Mouse (Mus musculus) thymus, adult 2 months (tissue): ENCODE measurements around the gene Pde10a. TPM values are rescaled to one million over a fixed set of nuclear protein-coding genes. Genes with fewer than 3 reads are reported as not detected.

Experiments
- DNase-seq: peaks from one replicate; pipeline ENCODE4 v3.0.0; 2021
- H3K27ac ChIP-seq: fragments of 200-500 bp; 2 replicates; pipeline ENCODE4 v1.5.1; 2012; ENCODE audit warnings: low read length, control low read depth; ENCODE audit not compliant: control insufficient read depth, insufficient read depth
- H3K27me3 ChIP-seq: fragments of 200-500 bp; 2 replicates; pipeline ENCODE4 v1.6.1; 2012; ENCODE audit warnings: mild to moderate bottlenecking, low read length, moderate library complexity, mixed read lengths; ENCODE audit not compliant: control insufficient read depth, insufficient read depth
- H3K36me3 ChIP-seq: fragments of 200-500 bp; 2 replicates; pipeline ENCODE4 v1.6.1; 2012; ENCODE audit warnings: mild to moderate bottlenecking, low read length, moderate library complexity; ENCODE audit not compliant: control insufficient read depth, insufficient read depth
- H3K4me1 ChIP-seq: fragments of 200-500 bp; replicated peaks from 2 replicates; pipeline ENCODE4 v1.6.1; 2012; ENCODE audit warnings: low read length; ENCODE audit not compliant: control insufficient read depth, insufficient read depth
- H3K4me3 ChIP-seq: fragments of 200-500 bp; 2 replicates; pipeline ENCODE4 v1.5.1; 2012; ENCODE audit warnings: mild to moderate bottlenecking, low read length, control low read depth, moderate library complexity; ENCODE audit not compliant: control insufficient read depth, insufficient read depth
- CTCF ChIP-seq: fragments of 200-500 bp; IDR thresholded peaks from 2 replicates; pipeline ENCODE4 v1.5.1; 2012; ENCODE audit warnings: mild to moderate bottlenecking, control low read depth, low read length, moderate library complexity, borderline replicate concordance; ENCODE audit not compliant: control insufficient read depth, poor library complexity, insufficient read depth; ENCODE audit errors: extremely low read depth
- POLR2A ChIP-seq: fragments of 200-500 bp; IDR thresholded peaks from 2 replicates; pipeline ENCODE4 v1.6.1; 2012; ENCODE audit warnings: mild to moderate bottlenecking, low read length, control low read depth, moderate library complexity; ENCODE audit not compliant: control insufficient read depth, poor library complexity, insufficient read depth; ENCODE audit errors: extremely low read depth
- whole genome bisulfite sequencing: fragments of 180-500 bp; shearing (Covaris S2); methylation state at CpG from one replicate; pipeline ENCODE4 v1.1.7; 2018; 5-methylcytosine and 5-hydroxymethylcytosine counted together
- polyA plus RNA-seq: library from polyadenylated mRNA; depleted of rRNA; stranded (reverse); fragments of >200 nt; gene quantifications from 2 replicates; pipeline ENCODE4 v1.2.3, GENCODE M21; 2012

Gene Pde10a
- polyA plus RNA-seq, 1 experiment, result 4.8 TPM

DNA sequence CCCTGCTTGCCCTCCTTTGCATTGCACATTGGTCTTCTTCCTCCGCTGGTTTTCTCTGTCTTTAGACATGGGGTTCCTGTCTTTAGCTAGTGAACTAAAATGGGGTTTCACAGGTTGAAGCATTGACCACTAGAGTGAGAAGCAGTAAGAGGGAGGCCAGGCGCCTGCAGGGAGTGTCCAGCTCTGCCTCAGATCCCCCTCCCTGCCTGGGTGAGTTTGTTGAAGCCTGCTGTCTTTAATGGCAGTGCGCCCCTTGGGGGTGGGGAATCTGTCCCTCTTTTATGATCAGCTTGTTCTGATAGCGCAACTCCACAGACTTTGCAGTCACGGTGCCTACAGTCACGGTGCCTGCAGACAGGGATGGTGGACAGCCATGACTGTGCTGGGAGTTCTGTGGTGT, 96.7 kb downstream of the Pde10a start:
- Histone ChIP-seq H3K27ac (no peak overlapping the region), H3K27me3 (no peaks in the 10 kb centered on the region), H3K4me1 (no peaks in the 10 kb centered on the region), H3K4me3 (no peak overlapping the region), H3K36me3 (no peaks in the 10 kb centered on the region)
- DNase-seq, result no peak
- TF ChIP-seq CTCF (no peak), POLR2A (no peak)
- 77% methylated on average over 6 of the region's 6 CpGs for WGBS

- 86% methylated on average over 8 of the region's 8 CpGs for WGBS
- no peak for DNase-seq
- Histone ChIP-seq H3K27ac (no peak overlapping the region), H3K4me1 (no peaks in the 10 kb centered on the region), H3K27me3 (no peaks in the 10 kb centered on the region), H3K4me3 (no peak overlapping the region), H3K36me3 (no peaks in the 10 kb centered on the region)
- TF ChIP-seq POLR2A, result no peak
- no peak for TF ChIP-seq CTCF
Measured at GRCm38 (mm10) chr17:8626421-8626820, 101.2 kb downstream of the Pde10a start.

DNA sequence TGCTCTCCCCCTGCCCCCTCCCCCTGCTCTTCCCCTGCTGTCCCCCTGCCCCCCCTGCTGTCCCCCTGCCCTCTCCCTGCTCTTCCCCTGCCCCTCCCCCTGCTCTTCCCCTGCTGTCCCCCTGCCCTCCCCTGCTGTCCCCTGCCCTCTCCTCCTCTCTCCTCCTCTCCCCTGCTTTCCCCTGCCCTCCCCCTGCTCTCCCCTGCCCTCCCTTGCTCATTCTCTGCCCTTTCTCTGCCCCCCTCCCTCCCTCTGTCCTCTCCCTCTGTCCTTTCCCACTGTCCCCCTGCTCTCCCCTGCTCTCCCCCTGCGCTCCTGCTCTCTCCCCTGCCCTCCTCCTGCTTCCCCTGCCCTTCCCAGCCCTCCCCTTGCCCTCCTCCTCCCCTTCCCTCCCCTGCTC, 106.5 kb downstream of the Pde10a start:
- 86% methylated on average over 1 of the region's 1 CpGs for WGBS
- H3K4me1 ChIP-seq, result no peaks in the 10 kb centered on the region
- no peaks in the 10 kb centered on the region for H3K27me3 ChIP-seq
- H3K4me3 ChIP-seq, result no peak overlapping the region
- H3K36me3 ChIP-seq, result no peaks in the 10 kb centered on the region
- DNase-seq, result no peak
- TF ChIP-seq CTCF (no peak), POLR2A (no peak)
- no peak overlapping the region for H3K27ac ChIP-seq

DNA sequence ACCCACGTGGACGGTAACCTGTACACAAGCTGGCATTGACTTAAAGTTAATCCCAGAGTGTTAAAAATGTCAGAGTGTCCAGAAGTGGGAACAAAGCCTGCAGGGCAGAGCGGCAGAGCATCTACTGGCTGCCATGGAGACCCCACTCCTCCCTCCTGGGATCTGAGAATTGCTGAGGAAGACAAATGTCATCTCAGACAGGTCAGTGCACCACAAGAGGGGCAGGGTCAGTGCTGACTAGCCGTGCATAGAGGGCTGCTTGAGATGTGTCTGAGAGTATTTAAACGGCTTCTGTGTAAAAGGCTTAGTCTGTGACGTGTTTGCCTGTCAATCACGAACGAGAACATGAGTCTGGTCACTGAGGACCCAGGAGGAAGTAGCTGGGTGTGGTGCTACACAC, 108.4 kb downstream of the Pde10a start:
- Histone ChIP-seq H3K27me3 (no peaks in the 10 kb centered on the region), H3K4me3 (no peak overlapping the region), H3K36me3 (no peaks in the 10 kb centered on the region), H3K27ac (no peak overlapping the region), H3K4me1 (no peaks in the 10 kb centered on the region)
- 62% methylated on average over 8 of the region's 8 CpGs for WGBS
- no peak for DNase-seq
- TF ChIP-seq CTCF (no peak), POLR2A (no peak)

- Histone ChIP-seq H3K4me1 (no peaks in the 10 kb centered on the region), H3K27me3 (no peaks in the 10 kb centered on the region), H3K4me3 (no peak overlapping the region), H3K36me3 (no peaks in the 10 kb centered on the region), H3K27ac (no peak overlapping the region)
- TF ChIP-seq CTCF (no peak), POLR2A (no peak)
- WGBS, result 93% methylated on average over 4 of the region's 4 CpGs
- DNase-seq, result no peak
Measured at GRCm38 (mm10) chr17:8634476-8634875, 109.3 kb downstream of the Pde10a start.

GRCm38 (mm10) chr17:8636231-8636630, 111.1 kb downstream of the Pde10a start:
- H3K36me3 ChIP-seq, result no peaks in the 10 kb centered on the region
- no peaks in the 10 kb centered on the region for H3K27me3 ChIP-seq
- TF ChIP-seq POLR2A, result no peak
- TF ChIP-seq CTCF, result no peak
- H3K27ac ChIP-seq, result no peak overlapping the region
- no peaks in the 10 kb centered on the region for H3K4me1 ChIP-seq
- no peak overlapping the region for H3K4me3 ChIP-seq
- DNase-seq, result no peak
- 64% methylated on average over 3 of the region's 3 CpGs for WGBS

DNA sequence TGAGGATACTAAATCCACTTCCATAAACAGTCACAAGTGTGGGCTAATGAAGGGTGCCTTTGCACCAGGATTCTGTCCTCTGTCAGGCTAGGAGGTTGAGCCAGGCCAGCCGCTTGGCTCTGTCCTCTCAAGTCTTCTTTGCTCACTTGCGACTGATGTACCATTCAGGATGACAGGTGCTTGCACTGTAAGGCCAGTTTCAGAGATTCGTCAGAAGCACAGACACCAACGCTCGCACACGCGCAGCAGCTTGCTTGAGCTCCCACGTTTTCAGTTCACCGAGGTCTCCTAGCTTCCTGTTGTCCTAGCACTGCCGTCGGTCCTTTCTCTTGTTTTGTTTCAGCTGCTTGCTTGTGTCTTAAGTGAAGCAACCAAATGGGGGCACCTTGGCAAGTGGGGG, 111.5 kb downstream of the Pde10a start:
- Histone ChIP-seq H3K4me3 (no peak overlapping the region), H3K27ac (no peak overlapping the region), H3K36me3 (no peaks in the 10 kb centered on the region), H3K4me1 (no peaks in the 10 kb centered on the region), H3K27me3 (no peaks in the 10 kb centered on the region)
- WGBS, result 80% methylated on average over 11 of the region's 11 CpGs
- no peak for DNase-seq
- TF ChIP-seq CTCF (no peak), POLR2A (no peak)
